Comparison of ENCODE assay signal across 8 mouse cellular contexts in genomic region chr7:130860721-130861142, GRCm38 (mm10). TPM values are rescaled to one million over a fixed set of nuclear protein-coding genes. Genes with fewer than 3 reads are reported as not detected.
DNase-seq lines count a peak whose midpoint lies in the region; ATAC-seq and TF ChIP-seq lines count a peak whose summit lies in the region.

No protein-coding gene starts in this region.

- H3K9me3 ChIP-seq in forebrain, embryonic 13.5 days (replicated peaks) = no peaks in the 10 kb centered on the region
- no peaks in the 10 kb centered on the region for H3K9me3 ChIP-seq in lung, embryonic 15.5 days

- peak; percentile 21 for DNase-seq in gastrocnemius, postnatal 10 days
- DNase-seq in gastrocnemius, adult 2 months = no peak
- DNase-seq in A20 (ENCODE audit: low read depth, low spot score) = peak; percentile 33
- DNase-seq in cerebellum, adult 8-10 months = no peak

- no peak overlapping the region for H3K27ac ChIP-seq in gastrocnemius, adult 2 months
- H3K27ac ChIP-seq in forebrain, embryonic 13.5 days = peak overlapping the region; percentile 55; the same call in 1 of the 2 replicates
- peak overlapping the region; percentile 60 for H3K27ac ChIP-seq in lung, embryonic 15.5 days

- intact Hi-C loops in gastrocnemius, adult 2 months (cut with DNase I) = no loop called here

- H3K9ac ChIP-seq in forebrain, embryonic 13.5 days = 0 out of 2 replicates have a peak overlapping the region, but pooled peaks have one; percentile 1
- H3K9ac ChIP-seq in lung, embryonic 15.5 days = no peak overlapping the region

- peak overlapping the region; percentile 21; the same call in 1 of the 2 replicates for H3K4me2 ChIP-seq in forebrain, embryonic 13.5 days
- H3K4me2 ChIP-seq in lung, embryonic 15.5 days = no peak overlapping the region

- H3K4me1 ChIP-seq in forebrain, embryonic 13.5 days = peaks cover 24% of the 10 kb centered on the region
- peaks cover 41% of the 10 kb centered on the region for H3K4me1 ChIP-seq in lung, embryonic 15.5 days

- 8% methylated on average over 11 of the region's 11 CpGs for WGBS in forebrain, embryonic 13.5 days
- WGBS in lung, embryonic 15.5 days = 43% methylated on average over 11 of the region's 11 CpGs

- no peaks in the 10 kb centered on the region for H3K36me3 ChIP-seq in forebrain, embryonic 13.5 days (ENCODE audit: poor library complexity, severe bottlenecking)
- no peaks in the 10 kb centered on the region for H3K36me3 ChIP-seq in lung, embryonic 15.5 days

- peaks cover 8% of the 10 kb centered on the region for H3K27me3 ChIP-seq in forebrain, embryonic 13.5 days
- H3K27me3 ChIP-seq in lung, embryonic 15.5 days = no peaks in the 10 kb centered on the region

- no peak overlapping the region for H3K4me3 ChIP-seq in gastrocnemius, adult 2 months
- no peak overlapping the region for H3K4me3 ChIP-seq in forebrain, embryonic 13.5 days
- H3K4me3 ChIP-seq in lung, embryonic 15.5 days = no peak overlapping the region

- no peak for ATAC-seq in forebrain, embryonic 13.5 days
- no peak for ATAC-seq in lung, embryonic 15.5 days (ENCODE audit: borderline replicate concordance, extremely low read depth, low FRiP score, low TSS enrichment)
- no peak for ATAC-seq in activated CD4-positive, CD25-positive, alpha-beta regulatory T cell, adult 4 months
- no peak for ATAC-seq in inflammation-experienced regulatory T-cells, adult 6 months

- no peak for TF ChIP-seq CTCF in gastrocnemius, adult 2 months (IDR thresholded peaks at IDR 0.05)

RNA-seq across cellular contexts. Expression of gene Plekha1, which starts 4.8 kb away (rescaled TPM):
- total RNA-seq in gastrocnemius, postnatal 10 days (2021) = 10 to 100 TPM; 30.9 to 32.5 TPM
- total RNA-seq in gastrocnemius, adult 2 months (2021) = 10 to 100 TPM; 23.4 to 28.2 TPM
- 36.6 and 37.8 TPM in 2 replicates for polyA plus RNA-seq in forebrain, embryonic 13.5 days (2015; fragmentation: Nextera tagmentation; extraction: Ambion mirVana)
- 59.7 and 61.4 TPM in 2 replicates for polyA plus RNA-seq in lung, embryonic 15.5 days (2015; fragmentation: Nextera tagmentation; extraction: Ambion mirVana)
- polyA plus RNA-seq in activated CD4-positive, CD25-positive, alpha-beta regulatory T cell, adult 4 months (2017; shearing (Covaris generic)) = 10 to 100 TPM; 18.9 to 21.7 TPM
- polyA plus RNA-seq in inflammation-experienced regulatory T-cells, adult 6 months (2017; shearing (Covaris generic)) = 10 to 100 TPM; 13.8 to 36.3 (median 27.6) TPM

Comparison
In these comparisons a context has a peak if more than half of its experiments do, and no peak if none do; other contexts are left out.
1. DNase-seq: peak in gastrocnemius, postnatal 10 days (single experiment) and A20 (single experiment); none in gastrocnemius, adult 2 months (single experiment) and cerebellum, adult 8-10 months (single experiment).